Mouse (Mus musculus) WW6 (cell line): Measurements from ENCODE around the gene Mpped1.

ENCODE experiments used
- DNase-seq: peaks from one replicate; pipeline ENCODE4 v3.0.0-alpha.2; 2013; ENCODE audit warnings: low read depth, low spot score

Mpped1 gene

GRCm38 (mm10) chr15:83779387-83779786, at the start of gene Mpped1:
Gene Mpped1 (plus strand): TSS chr15:83779467.
- no peak for DNase-seq

DNA sequence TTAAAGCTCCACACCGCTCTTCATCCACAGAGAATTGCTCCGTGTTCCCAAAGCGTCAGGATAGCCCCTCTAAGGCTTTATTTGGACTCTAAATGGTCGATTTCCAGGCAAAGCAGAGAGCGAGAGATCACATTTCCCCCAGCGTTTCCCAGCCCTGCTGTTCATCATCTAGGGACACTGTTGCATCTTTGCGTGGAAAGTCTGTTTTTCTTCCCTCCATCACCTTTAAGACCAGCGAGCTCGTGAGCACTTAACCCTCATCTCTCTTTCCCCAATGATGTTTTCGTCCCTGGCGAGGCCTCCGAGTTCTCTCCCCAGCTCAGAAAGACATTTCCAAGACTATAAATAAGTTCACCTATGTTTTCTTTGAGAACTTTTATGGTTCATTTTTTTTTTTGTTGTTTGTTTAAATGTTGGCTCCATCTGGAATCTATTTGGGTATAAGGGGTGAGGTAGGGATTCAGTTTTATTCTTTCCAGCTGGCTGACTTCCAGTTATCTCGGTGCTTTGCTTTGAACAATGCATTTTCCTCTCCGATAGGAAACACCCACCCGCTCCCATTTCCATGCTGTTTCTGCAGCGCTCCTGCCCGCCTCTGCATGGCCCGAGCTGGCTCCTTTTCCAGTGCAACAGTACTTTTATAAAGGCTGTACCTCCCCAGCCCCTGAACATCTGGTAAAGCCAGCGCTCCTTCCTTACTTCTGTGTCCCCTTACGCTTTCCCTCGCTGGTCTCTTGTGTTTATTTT, 38.4 kb upstream of the Mpped1 start:
- DNase-seq, result no peak

- DNase-seq, result no peak
These were observed 37.2 kb upstream of the Mpped1 start for GRCm38 (mm10) chr15:83742018-83742417.

DNA sequence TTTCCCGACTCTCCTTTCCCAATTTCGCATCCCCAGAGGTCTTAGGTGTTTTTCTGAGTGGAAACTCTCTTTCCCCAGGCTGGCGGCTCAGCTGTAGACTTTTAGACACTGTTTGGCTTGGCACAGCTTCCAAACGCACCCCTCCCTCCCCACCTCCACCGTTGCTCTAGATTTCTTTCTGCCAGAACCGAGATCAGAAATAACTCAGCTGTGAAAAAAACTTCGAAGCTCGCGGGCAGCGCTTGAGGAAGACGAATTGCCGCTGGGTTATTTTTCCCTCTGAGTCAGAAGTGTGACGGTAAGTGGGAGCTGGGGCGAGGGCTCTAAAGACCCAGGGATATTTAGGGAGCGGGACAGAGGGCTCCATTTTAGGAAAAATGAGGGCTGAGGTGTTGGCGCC, 33.0 kb upstream of the Mpped1 start:
- DNase-seq, result no peak

- DNase-seq, result no peak
These were observed 30.3 kb upstream of the Mpped1 start for GRCm38 (mm10) chr15:83748986-83749385.

DNA sequence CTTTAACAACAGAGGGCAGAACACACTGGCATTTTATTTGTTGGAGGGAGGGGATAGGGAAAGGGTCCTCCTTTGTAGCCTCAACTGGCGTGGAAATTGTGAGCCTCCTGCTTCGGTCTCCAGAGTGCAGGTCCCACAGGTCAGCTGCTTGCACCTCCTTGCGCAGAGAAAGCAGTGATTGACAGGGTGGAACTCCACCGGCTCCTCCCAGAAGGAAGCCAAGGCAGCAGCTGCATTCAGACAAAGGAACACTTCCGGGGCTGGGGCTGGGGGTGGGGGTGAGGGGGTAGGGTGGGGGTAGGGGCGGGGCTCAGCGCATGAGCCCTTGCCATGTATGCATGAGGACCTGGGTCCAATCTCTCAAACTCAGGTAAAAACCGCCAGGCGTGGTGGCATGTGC, 29.8 kb upstream of the Mpped1 start:
- no peak for DNase-seq

DNA sequence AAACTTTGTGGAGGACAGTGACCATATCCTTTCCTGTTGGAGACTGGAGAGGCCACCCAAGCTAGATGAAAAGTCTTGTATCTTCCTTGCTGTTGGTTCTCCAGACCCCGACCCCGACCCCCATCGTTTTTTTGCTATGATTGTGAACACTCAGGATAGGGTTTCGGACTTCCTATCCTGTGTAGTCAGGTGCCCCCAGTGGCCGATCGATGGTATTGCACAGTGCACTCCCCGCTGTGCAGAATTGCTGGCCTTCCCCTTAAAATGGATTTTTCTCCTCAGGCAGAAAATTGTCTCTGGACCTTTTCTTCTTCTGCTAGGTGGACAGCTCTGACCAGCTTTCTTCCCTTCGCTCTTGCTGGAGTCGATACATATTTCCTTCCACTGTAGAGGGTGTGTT, 22.5 kb upstream of the Mpped1 start:
- DNase-seq, result no peak

DNA sequence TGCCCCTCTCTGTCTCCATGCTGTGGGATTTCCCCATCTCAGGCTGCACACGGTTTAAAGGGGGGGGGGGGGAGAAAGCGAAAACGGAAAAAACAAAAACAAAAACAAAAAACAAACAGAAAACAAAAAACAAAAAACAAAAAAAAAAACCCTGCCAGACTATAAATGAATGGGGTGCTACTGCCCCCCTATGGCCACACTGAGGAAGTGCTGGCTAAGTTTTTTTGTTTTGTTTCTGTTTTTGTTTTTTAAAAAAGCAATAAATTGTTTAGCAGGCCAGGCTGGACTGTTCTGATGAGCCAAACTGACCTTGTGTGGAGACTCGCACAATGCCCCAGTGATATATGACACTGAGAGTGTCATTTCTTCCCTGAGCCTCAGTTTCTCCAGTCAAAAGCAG, 20.3 kb upstream of the Mpped1 start:
- no peak for DNase-seq

DNA sequence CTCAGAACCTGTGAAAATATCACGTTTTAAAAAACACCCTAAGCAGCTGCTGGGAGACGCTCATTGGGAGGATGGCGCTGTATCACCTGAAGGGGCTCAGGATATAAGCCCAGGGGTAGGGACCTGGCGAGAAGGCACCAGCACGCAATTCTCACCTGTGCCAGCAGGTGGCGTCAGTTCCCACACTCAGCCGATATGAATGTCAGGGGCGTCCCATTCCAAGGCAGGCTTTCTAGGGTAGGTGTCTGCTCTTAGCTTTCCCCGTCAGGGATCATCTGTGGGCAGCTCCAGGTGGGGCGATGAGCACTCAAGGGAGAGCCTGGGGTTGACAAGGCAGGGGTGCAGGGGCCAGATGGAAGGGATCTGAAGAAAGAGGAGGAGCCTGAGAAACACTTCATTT, 18.6 kb upstream of the Mpped1 start:
- DNase-seq, result peak; percentile 49

GRCm38 (mm10) chr15:83761512-83761911, 17.8 kb upstream of the Mpped1 start:
- DNase-seq, result no peak

GRCm38 (mm10) chr15:83765388-83766029, 13.8 kb upstream of the Mpped1 start:
- no peak for DNase-seq

DNA sequence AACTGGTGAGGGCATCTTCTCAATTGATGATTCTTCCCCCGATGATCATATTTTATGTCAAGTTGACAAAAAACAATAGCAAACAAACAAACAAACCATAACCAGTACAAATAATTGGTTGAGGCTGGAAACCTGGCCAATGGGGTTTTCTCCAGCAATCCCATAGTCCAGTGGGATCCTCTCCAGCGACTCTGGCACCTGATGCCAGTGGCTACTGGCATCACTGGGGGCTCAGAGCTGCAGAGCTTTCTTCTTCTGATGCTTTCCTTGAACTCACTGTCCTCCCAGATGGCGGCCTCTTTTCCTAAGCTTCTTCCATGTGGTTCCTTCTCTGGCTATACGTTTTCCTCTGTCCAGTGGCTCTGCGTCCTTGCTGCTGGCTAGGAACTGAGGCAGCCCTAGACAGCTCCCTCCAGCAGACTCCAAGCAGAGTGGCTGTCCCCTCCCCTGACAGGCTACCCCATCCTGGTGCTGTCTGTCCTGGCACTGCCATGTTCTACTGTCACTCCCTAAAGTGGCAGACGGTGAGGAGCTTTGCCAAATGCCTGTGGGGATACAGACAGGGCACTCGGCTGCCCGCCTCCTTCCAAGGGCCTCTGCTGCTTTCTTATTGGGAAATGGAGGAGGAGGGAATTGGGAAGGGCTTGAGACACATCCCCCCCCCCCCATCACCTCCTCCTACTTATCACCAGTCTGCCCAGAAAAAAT, 7.8 kb upstream of the Mpped1 start:
- no peak for DNase-seq

GRCm38 (mm10) chr15:83772460-83772859, 6.8 kb upstream of the Mpped1 start:
- DNase-seq, result no peak

- DNase-seq, result no peak
These were observed 6.3 kb upstream of the Mpped1 start for GRCm38 (mm10) chr15:83772953-83773352.

GRCm38 (mm10) chr15:83774922-83775321, 4.3 kb upstream of the Mpped1 start:
- no peak for DNase-seq

- no peak for DNase-seq
These were observed 2.8 kb upstream of the Mpped1 start for GRCm38 (mm10) chr15:83776265-83777000.

DNA sequence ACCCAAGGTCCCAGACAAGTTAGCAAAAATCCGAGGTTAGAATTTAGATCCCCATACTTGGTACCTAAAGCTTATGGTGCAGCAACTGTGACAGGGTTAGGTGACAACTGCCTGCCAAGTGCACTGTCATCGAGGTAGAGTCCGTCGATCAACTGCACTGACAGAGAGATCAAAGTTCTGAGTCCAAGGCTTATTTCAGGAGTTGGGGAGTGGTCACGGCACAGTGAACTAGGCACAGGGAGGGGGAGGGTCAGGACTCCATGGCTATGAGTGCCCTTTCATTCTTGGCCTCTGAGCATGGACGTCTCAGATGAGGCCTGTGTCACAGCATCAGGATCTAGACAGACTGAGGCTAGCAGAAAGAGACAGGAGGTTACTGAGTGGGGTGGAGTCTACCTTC, 1.8 kb upstream of the Mpped1 start:
- no peak for DNase-seq

- no peak for DNase-seq
These were observed 831 bp downstream of the Mpped1 start for GRCm38 (mm10) chr15:83779855-83780740.

GRCm38 (mm10) chr15:83781304-83781703, 2.0 kb downstream of the Mpped1 start:
- no peak for DNase-seq

DNA sequence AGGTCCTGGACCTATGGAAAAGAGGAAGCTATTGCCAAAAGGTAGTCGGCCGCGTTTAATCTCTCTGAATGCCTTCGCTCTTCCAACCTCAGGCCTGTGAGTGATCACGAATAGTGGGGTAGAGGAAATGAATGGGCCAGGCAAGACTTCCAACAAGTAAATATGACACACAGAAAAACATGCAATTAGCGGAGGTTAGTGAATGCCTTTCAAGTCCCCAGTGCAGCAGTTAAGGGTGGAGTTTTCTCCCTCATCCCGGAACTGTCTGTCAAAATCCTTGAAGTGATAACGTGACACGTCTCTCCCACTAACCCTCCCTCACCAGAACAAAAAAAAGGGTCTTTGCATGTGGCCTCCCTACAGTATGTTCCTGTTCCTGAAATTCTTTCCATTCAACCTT, 3.0 kb downstream of the Mpped1 start:
- no peak for DNase-seq

DNA sequence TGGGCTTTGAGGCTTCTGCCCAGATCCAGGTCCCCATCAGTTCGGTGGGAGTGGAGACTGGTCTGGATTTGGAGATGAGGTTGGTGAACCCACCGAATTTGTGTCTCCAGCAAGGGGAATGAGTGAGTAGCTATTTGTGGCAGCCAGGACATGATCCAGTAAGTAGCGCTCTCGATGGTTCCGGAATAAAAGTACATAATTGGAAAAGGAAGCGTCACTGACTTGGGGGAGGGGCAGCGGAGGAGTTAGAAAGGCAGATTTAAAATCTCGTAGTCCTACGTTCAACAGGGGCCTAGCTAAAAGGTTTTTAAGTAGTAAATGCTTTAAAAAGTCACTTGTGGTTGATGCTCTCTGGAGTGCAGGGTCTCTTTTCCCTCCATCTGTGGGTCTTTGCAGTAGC, 5.5 kb downstream of the Mpped1 start:
- no peak for DNase-seq
